Mouse (Mus musculus): ENCODE data around the gene Pnliprp2. TPM values are rescaled to one million over a fixed set of nuclear protein-coding genes. Genes with fewer than 3 reads are reported as not detected.

The Pnliprp2 gene
- not detected in 2 replicates for polyA plus RNA-seq (2015; fragmentation: Nextera tagmentation; extraction: Ambion mirVana)

DNA sequence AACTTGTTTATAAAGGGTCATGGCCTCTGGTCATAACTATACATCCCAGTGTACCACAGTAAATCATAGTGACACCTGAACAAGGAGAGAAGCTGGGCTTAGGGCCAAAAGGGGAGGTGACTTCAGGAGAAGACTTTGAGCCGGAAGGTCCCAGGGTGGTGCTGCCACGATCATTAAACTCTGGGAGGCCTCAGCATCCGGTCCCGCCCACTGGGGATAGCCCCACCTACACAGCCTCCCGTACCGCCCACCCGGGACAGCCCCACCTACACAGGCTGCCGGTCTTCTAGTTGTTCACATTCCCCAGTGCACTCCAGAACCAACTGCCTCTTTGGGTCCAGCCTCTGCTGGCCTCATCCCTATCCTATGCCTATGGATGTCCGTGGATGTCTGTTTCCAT, at the start of gene Pnliprp2:
Pnliprp2 (plus strand) TSS at position 297 of the 400 bp plus-strand sequence.
- no peak within 1 kb of the TSS for H3K4me3 ChIP-seq
- H3K36me3 ChIP-seq = no peaks in the 10 kb centered on the region
- peaks cover 12% of the 10 kb centered on the region for H3K4me1 ChIP-seq
- H3K27me3 ChIP-seq = 0 out of 2 replicates have a peak, but pooled peaks cover 3% of the 10 kb centered on the region
- no peak for ATAC-seq (ENCODE audit: low FRiP score, low read depth)
- 0 out of 2 replicates have a peak, but pooled peaks cover 2% of the 10 kb centered on the region for H3K9me3 ChIP-seq
- no peak within 1 kb of the TSS for H3K9ac ChIP-seq
- H3K4me2 ChIP-seq (replicated peaks) = no peak within 1 kb of the TSS
- WGBS = 59% methylated on average over 9 of the region's 9 CpGs
- H3K27ac ChIP-seq = no peak within 1 kb of the TSS

GRCm38 (mm10) chr19:58717925-58718324, 41.6 kb upstream of the Pnliprp2 start:
- Histone ChIP-seq H3K4me3 (no peak overlapping the region), H3K4me2 (replicated peaks) (no peak overlapping the region), H3K36me3 (no peaks in the 10 kb centered on the region), H3K27ac (no peak overlapping the region), H3K4me1 (no peaks in the 10 kb centered on the region), H3K9ac (no peak overlapping the region), H3K9me3 (no peaks in the 10 kb centered on the region), H3K27me3 (no peaks in the 10 kb centered on the region)
- ATAC-seq (ENCODE audit: low FRiP score, low read depth) = no peak
- WGBS = 76% methylated on average over 4 of the region's 4 CpGs

GRCm38 (mm10) chr19:58720439-58720838, 39.1 kb upstream of the Pnliprp2 start:
- Histone ChIP-seq H3K27me3 (no peaks in the 10 kb centered on the region), H3K4me3 (no peak overlapping the region), H3K9me3 (no peaks in the 10 kb centered on the region), H3K27ac (no peak overlapping the region), H3K36me3 (no peaks in the 10 kb centered on the region), H3K4me2 (replicated peaks) (no peak overlapping the region), H3K9ac (no peak overlapping the region), H3K4me1 (no peaks in the 10 kb centered on the region)
- ATAC-seq (ENCODE audit: low FRiP score, low read depth) = no peak

DNA sequence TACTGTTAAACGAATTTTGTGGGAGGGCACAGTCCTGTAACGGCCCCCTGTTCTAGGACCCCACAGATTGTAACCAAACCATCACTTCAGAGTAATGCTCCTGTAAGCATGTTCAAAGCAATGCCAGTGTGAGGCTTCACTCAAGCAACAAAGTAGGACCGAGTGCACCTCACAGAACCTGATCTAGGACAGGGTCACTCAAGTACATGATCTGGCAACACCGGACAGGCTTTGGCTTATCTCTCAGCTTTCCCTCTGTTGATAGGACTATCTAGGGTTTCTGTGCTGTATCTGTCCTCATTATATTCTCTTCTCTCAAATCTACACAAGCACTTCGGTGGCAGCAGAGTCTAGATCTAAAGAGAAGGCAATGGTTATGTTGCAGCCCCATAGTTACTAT, 33.0 kb upstream of the Pnliprp2 start:
- H3K9ac ChIP-seq = no peak overlapping the region
- H3K9me3 ChIP-seq = no peaks in the 10 kb centered on the region
- H3K4me3 ChIP-seq = no peak overlapping the region
- H3K4me2 ChIP-seq (replicated peaks) = no peak overlapping the region
- no peak for ATAC-seq (ENCODE audit: low FRiP score, low read depth)
- peaks cover 2% of the 10 kb centered on the region; the same call in 1 of the 2 replicates for H3K4me1 ChIP-seq
- no peak overlapping the region for H3K27ac ChIP-seq
- WGBS = 77% methylated on average over 5 of the region's 5 CpGs
- H3K27me3 ChIP-seq = no peaks in the 10 kb centered on the region
- no peaks in the 10 kb centered on the region for H3K36me3 ChIP-seq

DNA sequence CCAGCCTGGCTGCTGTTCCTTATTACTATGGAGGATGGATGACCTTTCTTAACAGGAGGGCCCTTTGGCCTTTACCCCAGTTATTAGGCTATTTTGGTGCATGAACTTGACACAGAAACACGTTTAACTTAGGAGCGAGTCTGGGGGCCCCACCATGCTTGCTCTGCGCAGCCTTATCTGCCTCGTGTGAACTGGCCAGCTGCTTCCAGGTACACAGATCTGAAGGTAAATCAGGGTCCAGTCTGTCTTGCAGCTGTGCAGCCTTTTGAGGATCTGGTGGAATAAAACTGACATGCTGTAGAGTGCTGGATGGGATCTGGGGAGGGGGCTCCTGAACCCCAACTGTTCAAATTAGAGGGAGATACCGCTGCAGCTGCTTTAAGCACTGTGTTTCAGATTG, 31.8 kb upstream of the Pnliprp2 start:
- Histone ChIP-seq H3K27me3 (no peaks in the 10 kb centered on the region), H3K36me3 (no peaks in the 10 kb centered on the region), H3K4me1 (peaks cover 2% of the 10 kb centered on the region; the same call in 1 of the 2 replicates), H3K9ac (no peak overlapping the region), H3K4me3 (no peak overlapping the region), H3K27ac (no peak overlapping the region), H3K9me3 (no peaks in the 10 kb centered on the region), H3K4me2 (replicated peaks) (no peak overlapping the region)
- WGBS = 57% methylated on average over 5 of the region's 5 CpGs
- ATAC-seq (ENCODE audit: low FRiP score, low read depth) = no peak

DNA sequence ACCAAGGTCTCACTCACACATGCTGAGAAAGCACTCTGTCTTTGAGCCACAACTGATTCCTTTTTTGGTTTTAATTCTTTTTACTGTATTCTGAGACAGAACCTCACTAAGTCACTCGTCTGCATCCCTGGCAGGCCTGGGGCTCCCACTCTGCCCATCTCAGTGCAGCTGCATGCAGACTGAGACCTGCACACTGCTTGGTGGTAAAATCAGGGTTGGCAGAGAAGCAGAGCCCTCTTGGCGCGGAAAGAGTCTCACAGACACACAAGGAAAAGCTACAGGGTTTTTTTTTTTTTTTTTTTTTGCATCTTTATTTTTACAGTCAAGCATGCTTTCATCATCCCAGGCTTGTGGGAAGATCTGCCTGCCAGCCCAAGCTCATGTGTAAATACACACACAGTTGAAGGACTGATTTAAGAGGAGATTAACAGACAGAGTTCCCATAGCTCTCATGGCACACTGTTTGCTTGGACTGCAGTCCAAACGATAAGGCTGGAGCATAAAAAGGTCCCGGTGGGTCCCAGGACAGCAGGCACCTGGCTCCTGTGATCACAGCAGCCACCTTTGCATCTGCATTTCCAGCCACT, 31.0 kb upstream of the Pnliprp2 start, which contains the start of gene Pnliprp1:
Pnliprp1 (plus strand) TSS at position 443 of the 587 bp plus-strand sequence.
- no peak within 1 kb of the TSS for H3K9ac ChIP-seq
- WGBS = 39% methylated on average over 5 of the region's 5 CpGs
- H3K27ac ChIP-seq = no peak within 1 kb of the TSS
- H3K9me3 ChIP-seq = no peaks in the 10 kb centered on the region
- peaks cover 2% of the 10 kb centered on the region; the same call in 1 of the 2 replicates for H3K4me1 ChIP-seq
- no peaks in the 10 kb centered on the region for H3K27me3 ChIP-seq
- H3K4me3 ChIP-seq = no peak within 1 kb of the TSS
- no peak for ATAC-seq (ENCODE audit: low FRiP score, low read depth)
- no peak within 1 kb of the TSS for H3K4me2 ChIP-seq (replicated peaks)
- no peaks in the 10 kb centered on the region for H3K36me3 ChIP-seq

- no peak overlapping the region for H3K27ac ChIP-seq
- no peak overlapping the region for H3K4me3 ChIP-seq
- no peak for ATAC-seq (ENCODE audit: low FRiP score, low read depth)
- WGBS = 79% methylated on average over 6 of the region's 6 CpGs
- H3K9me3 ChIP-seq = no peaks in the 10 kb centered on the region
- no peaks in the 10 kb centered on the region for H3K36me3 ChIP-seq
- no peak overlapping the region for H3K4me2 ChIP-seq (replicated peaks)
- peaks cover 2% of the 10 kb centered on the region; the same call in 1 of the 2 replicates for H3K4me1 ChIP-seq
- H3K27me3 ChIP-seq = no peaks in the 10 kb centered on the region
- no peak overlapping the region for H3K9ac ChIP-seq
Observed at GRCm38 (mm10) chr19:58733216-58733615, 26.3 kb upstream of the Pnliprp2 start.

DNA sequence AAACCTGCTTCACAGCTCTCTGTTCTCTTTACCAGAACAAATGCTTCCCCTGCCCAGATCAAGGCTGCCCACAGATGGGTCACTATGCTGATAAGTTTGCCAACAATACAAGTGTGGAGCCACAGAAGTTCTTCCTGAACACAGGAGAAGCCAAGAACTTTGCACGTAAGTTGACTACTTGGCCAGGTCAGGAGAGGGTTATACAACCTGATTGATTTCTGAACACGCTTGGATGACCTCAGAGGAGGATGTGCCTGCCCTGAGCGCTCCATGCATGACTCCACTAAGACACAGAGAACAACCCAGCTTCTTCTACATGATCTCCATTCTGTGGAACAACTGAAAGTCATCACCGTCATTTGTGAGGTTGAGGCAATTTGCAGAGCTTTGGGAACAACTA, 21.4 kb upstream of the Pnliprp2 start:
- Histone ChIP-seq H3K9ac (no peak overlapping the region), H3K36me3 (no peaks in the 10 kb centered on the region), H3K4me1 (no peaks in the 10 kb centered on the region), H3K27ac (no peak overlapping the region), H3K27me3 (no peaks in the 10 kb centered on the region), H3K4me2 (replicated peaks) (no peak overlapping the region), H3K4me3 (no peak overlapping the region), H3K9me3 (no peaks in the 10 kb centered on the region)
- 85% methylated on average over 4 of the region's 4 CpGs for WGBS
- no peak for ATAC-seq (ENCODE audit: low FRiP score, low read depth)

- Histone ChIP-seq H3K9ac (no peak overlapping the region), H3K4me1 (no peaks in the 10 kb centered on the region), H3K27ac (no peak overlapping the region), H3K4me3 (no peak overlapping the region), H3K4me2 (replicated peaks) (no peak overlapping the region), H3K9me3 (no peaks in the 10 kb centered on the region), H3K36me3 (no peaks in the 10 kb centered on the region), H3K27me3 (no peaks in the 10 kb centered on the region)
- 76% methylated on average over 6 of the region's 6 CpGs for WGBS
- no peak for ATAC-seq (ENCODE audit: low FRiP score, low read depth)
Observed at GRCm38 (mm10) chr19:58741036-58741435, 18.5 kb upstream of the Pnliprp2 start.

GRCm38 (mm10) chr19:58742711-58743110, 16.8 kb upstream of the Pnliprp2 start:
- WGBS = 86% methylated on average over 4 of the region's 4 CpGs
- no peak overlapping the region for H3K27ac ChIP-seq
- H3K36me3 ChIP-seq = no peaks in the 10 kb centered on the region
- H3K4me3 ChIP-seq = no peak overlapping the region
- H3K4me1 ChIP-seq = no peaks in the 10 kb centered on the region
- no peaks in the 10 kb centered on the region for H3K27me3 ChIP-seq
- H3K4me2 ChIP-seq (replicated peaks) = no peak overlapping the region
- no peak for ATAC-seq (ENCODE audit: low FRiP score, low read depth)
- H3K9me3 ChIP-seq = no peaks in the 10 kb centered on the region
- no peak overlapping the region for H3K9ac ChIP-seq

DNA sequence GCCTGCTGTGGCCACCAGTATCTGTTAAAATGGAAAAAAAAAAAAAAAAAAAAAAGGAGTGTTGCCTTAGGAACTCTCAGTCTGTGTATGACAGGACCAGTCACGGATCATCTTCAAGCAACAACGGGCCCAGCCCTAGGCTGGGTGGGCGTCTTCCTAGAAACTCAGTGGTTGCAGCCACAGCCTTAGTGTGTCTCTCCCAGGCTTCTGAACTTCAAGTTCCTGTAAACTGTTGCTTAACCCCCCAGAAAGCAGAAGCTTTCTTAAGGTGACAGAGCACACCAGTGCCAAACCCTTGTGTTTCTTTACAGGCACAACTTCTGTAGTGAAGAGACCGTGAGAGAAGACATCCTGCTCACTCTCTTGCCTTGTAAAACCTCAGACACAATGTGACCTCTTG, 15.8 kb upstream of the Pnliprp2 start:
- ATAC-seq (ENCODE audit: low FRiP score, low read depth) = no peak
- WGBS = 39% methylated on average over 4 of the region's 4 CpGs
- Histone ChIP-seq H3K4me2 (replicated peaks) (no peak overlapping the region), H3K27ac (no peak overlapping the region), H3K4me1 (no peaks in the 10 kb centered on the region), H3K36me3 (no peaks in the 10 kb centered on the region), H3K27me3 (no peaks in the 10 kb centered on the region), H3K9ac (no peak overlapping the region), H3K9me3 (no peaks in the 10 kb centered on the region), H3K4me3 (no peak overlapping the region)

DNA sequence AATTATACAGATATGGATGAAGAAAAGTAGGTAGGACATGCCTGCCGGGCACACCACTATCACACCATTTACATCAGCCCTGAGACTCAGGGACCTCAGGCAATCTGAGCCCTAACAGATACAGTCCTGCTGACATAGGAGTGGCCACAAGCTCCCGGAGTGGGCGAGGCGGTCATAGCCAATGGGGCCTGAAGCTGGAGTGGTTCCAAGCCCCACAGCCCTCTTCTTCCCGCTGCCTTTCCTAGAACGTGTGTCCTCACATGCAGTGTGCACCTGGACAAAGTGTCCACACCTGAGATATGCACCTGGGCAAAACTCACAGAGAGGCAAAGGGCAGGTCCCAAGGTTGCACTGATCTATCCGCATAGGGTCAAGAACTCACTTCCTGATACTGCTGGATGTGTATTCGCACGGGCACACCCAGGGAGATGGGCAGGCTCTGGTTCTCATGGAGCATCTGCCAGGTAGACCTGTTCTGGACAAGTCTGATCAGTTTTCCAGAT, 12.0 kb upstream of the Pnliprp2 start:
- no peak for ATAC-seq (ENCODE audit: low FRiP score, low read depth)
- H3K27ac ChIP-seq = no peak overlapping the region
- H3K36me3 ChIP-seq = no peaks in the 10 kb centered on the region
- 89% methylated on average over 9 of the region's 9 CpGs for WGBS
- no peak overlapping the region for H3K9ac ChIP-seq
- no peak overlapping the region for H3K4me2 ChIP-seq (replicated peaks)
- H3K4me1 ChIP-seq = no peaks in the 10 kb centered on the region
- no peak overlapping the region for H3K4me3 ChIP-seq
- H3K9me3 ChIP-seq = no peaks in the 10 kb centered on the region
- H3K27me3 ChIP-seq = no peaks in the 10 kb centered on the region

GRCm38 (mm10) chr19:58750822-58751221, 8.7 kb upstream of the Pnliprp2 start:
- Histone ChIP-seq H3K27me3 (no peaks in the 10 kb centered on the region), H3K36me3 (no peaks in the 10 kb centered on the region), H3K27ac (no peak overlapping the region), H3K4me2 (replicated peaks) (no peak overlapping the region), H3K4me3 (no peak overlapping the region), H3K9ac (no peak overlapping the region), H3K4me1 (no peaks in the 10 kb centered on the region), H3K9me3 (peaks cover 6% of the 10 kb centered on the region; the same call in 1 of the 2 replicates)
- ATAC-seq (ENCODE audit: low FRiP score, low read depth) = no peak
- 78% methylated on average over 2 of the region's 2 CpGs for WGBS
